Mouse (Mus musculus) retina, postnatal 7 days (tissue): ENCODE measurements around the gene Tmem234.
A peak's percentile ranks its signal among the peaks of the same experiment; 100 is the strongest.

Experiments
- DNase-seq: peaks from one replicate; pipeline ENCODE4 v3.0.0-alpha.2; 2012; ENCODE audit warnings: low read depth, low spot score

Gene Tmem234

DNA sequence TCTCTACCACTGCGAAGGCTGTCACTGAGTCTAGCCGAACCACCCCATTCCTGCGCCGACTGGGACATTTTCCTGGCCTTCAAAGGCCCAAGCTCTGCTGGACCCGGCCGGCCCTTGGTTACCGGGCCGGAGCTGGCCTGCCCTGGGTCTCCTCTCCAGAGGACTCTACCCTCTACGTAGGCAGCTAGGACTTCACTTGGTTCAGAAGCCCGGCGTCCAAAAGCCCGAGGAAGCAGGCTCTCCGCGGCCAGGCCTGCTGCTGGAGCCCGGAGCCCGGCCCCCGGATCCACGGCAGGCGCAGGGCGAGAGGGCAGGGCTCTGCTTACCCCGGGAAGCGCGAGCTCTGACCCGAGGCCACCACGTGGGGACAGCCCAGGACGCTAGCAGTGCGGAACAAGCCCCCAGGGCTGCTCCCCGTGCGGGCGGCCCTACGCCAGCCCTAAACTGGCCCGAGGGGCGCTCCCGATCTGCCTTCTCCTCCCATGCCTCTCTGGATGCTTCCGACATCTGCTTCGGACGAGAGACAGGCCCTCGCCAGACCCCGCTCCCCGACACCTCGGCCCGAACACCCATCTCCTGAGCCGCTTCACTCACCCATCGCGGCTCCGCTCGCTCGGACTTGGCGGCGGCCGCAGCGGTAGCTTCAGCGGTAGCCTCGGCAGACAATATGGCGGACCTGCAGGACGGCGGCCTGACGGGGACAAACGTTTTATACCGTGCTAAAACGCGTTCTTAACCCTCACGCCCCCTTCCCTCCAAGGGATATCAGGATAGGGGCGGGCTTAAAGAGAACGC lies 71.8 kb downstream of the Tmem234 start, which contains the start of gene Kpna6:
Gene Kpna6, minus strand, starts transcription at position 685 of the 795 bp plus-strand sequence.
- DNase-seq: peak; percentile 86

DNA sequence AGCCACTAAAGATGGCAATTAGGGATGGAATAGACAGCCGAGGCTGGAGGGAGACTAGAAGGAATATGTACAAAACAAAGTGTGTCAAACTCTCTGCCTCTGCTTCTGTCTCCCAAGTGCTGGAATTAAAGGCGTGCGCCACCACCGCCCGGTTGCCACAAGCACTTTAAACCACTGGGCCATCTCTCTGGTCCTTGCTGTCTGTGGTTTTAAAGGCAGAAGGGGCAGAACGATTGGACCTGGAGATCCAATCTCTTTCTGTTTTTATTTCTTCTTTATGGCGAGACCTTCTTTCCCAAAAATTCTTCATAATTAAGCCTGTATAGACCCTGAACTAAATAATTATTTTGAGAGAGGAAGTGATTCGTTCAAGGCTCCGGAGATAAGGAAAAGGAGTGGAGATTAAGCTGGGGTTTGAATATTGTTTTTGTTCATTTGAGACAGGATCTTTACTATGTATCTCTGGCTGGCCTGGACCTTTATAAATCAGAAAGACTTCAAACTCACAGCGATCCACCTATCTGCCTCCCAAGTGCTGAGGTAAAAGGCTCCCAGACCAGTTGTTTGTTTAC lies 72.5 kb downstream of the Tmem234 start:
- DNase-seq: no peak
